Mouse (Mus musculus): ENCODE measurements around the gene Nme4. TPM values are rescaled to one million over a fixed set of nuclear protein-coding genes. Genes with fewer than 3 reads are reported as not detected.

The Nme4 gene
- polyA plus RNA-seq (2015; fragmentation: Nextera tagmentation; extraction: Ambion mirVana): 21.8 and 22.5 TPM in 2 replicates

GRCm38 (mm10) chr17:26095121-26095740, at the start of gene Nme4:
Gene Nme4 (minus strand): TSS chr17:26095602.

GRCm38 (mm10) chr17:26138239-26138836, 42.9 kb upstream of the Nme4 start, which contains the start of gene Axin1:
Gene Axin1 (plus strand): TSS chr17:26138688.

GRCm38 (mm10) chr17:26123267-26123684, 27.9 kb upstream of the Nme4 start, which contains the start of gene Mrpl28:
Gene Mrpl28 (plus strand): TSS chr17:26123500.

GRCm38 (mm10) chr17:26113181-26113948, 18.0 kb upstream of the Nme4 start, which contains the start of gene Tmem8:
Gene Tmem8 (plus strand): TSS chr17:26113299.

GRCm38 (mm10) chr17:26089905-26090632, 5.3 kb downstream of the Nme4 start, which contains the start of gene Decr2:
Gene Decr2 (minus strand): TSS chr17:26090337.

GRCm38 (mm10) chr17:26068831-26069739, 26.3 kb downstream of the Nme4 start, which contains the start of gene Rab11fip3:
Gene Rab11fip3 (minus strand): TSS chr17:26069555.

Other genes starting within 250 kb of the Nme4 start
- gene Wdr90, start 234.1 kb downstream of the Nme4 start, polyA plus RNA-seq (2015; fragmentation: Nextera tagmentation; extraction: Ambion mirVana): 5.9 and 6.2 TPM in 2 replicates
- gene Mcrip2, start 226.8 kb downstream of the Nme4 start, polyA plus RNA-seq (2015; fragmentation: Nextera tagmentation; extraction: Ambion mirVana): 13.1 and 18.2 TPM in 2 replicates
- 36.1 and 44.4 TPM in 2 replicates for gene Mettl26, start 220.5 kb downstream of the Nme4 start, polyA plus RNA-seq (2015; fragmentation: Nextera tagmentation; extraction: Ambion mirVana)
- gene Wfikkn1, start 214.7 kb downstream of the Nme4 start, polyA plus RNA-seq (2015; fragmentation: Nextera tagmentation; extraction: Ambion mirVana): 0.12 and 0.22 TPM in 2 replicates
- gene Rab40c, start 175.9 kb downstream of the Nme4 start, polyA plus RNA-seq (2015; fragmentation: Nextera tagmentation; extraction: Ambion mirVana): 16.7 and 18.7 TPM in 2 replicates
- 27.5 and 29.1 TPM in 2 replicates for gene Pigq, start 150.7 kb downstream of the Nme4 start, polyA plus RNA-seq (2015; fragmentation: Nextera tagmentation; extraction: Ambion mirVana)
- gene Nhlrc4, start 150.6 kb downstream of the Nme4 start, polyA plus RNA-seq (2015; fragmentation: Nextera tagmentation; extraction: Ambion mirVana): not detected in 2 replicates
- 0.07 TPM in 1 of 2 replicates, not detected in the other for gene A930017K11Rik, start 143.0 kb downstream of the Nme4 start, polyA plus RNA-seq (2015; fragmentation: Nextera tagmentation; extraction: Ambion mirVana)
- gene Capn15, start 109.8 kb downstream of the Nme4 start, polyA plus RNA-seq (2015; fragmentation: Nextera tagmentation; extraction: Ambion mirVana): 13.4 and 16.2 TPM in 2 replicates
- 7.8 and 8.2 TPM in 2 replicates for gene Rab11fip3, start 26.0 kb downstream of the Nme4 start, polyA plus RNA-seq (2015; fragmentation: Nextera tagmentation; extraction: Ambion mirVana)
- gene Decr2, start 5.3 kb downstream of the Nme4 start, polyA plus RNA-seq (2015; fragmentation: Nextera tagmentation; extraction: Ambion mirVana): 74.4 and 84.5 TPM in 2 replicates
- 3.1 and 4.2 TPM in 2 replicates for gene Tmem8, start 17.7 kb upstream of the Nme4 start, polyA plus RNA-seq (2015; fragmentation: Nextera tagmentation; extraction: Ambion mirVana)
- gene Mrpl28, start 27.9 kb upstream of the Nme4 start, polyA plus RNA-seq (2015; fragmentation: Nextera tagmentation; extraction: Ambion mirVana): 116 and 122 TPM in 2 replicates
- gene Axin1, start 43.1 kb upstream of the Nme4 start, polyA plus RNA-seq (2015; fragmentation: Nextera tagmentation; extraction: Ambion mirVana): 5.2 and 7.5 TPM in 2 replicates
- 0.08 and 0.42 TPM in 2 replicates for gene Pdia2, start 103.5 kb upstream of the Nme4 start, polyA plus RNA-seq (2015; fragmentation: Nextera tagmentation; extraction: Ambion mirVana)
- gene Rgs11, start 107.3 kb upstream of the Nme4 start, polyA plus RNA-seq (2015; fragmentation: Nextera tagmentation; extraction: Ambion mirVana): 12.4 and 13.9 TPM in 2 replicates
- 10.1 and 10.7 TPM in 2 replicates for gene Arhgdig, start 112.2 kb upstream of the Nme4 start, polyA plus RNA-seq (2015; fragmentation: Nextera tagmentation; extraction: Ambion mirVana)
- gene Fam234a, start 148.6 kb upstream of the Nme4 start, polyA plus RNA-seq (2015; fragmentation: Nextera tagmentation; extraction: Ambion mirVana): 63.1 and 67.4 TPM in 2 replicates
- gene Luc7l, start 157.3 kb upstream of the Nme4 start, polyA plus RNA-seq (2015; fragmentation: Nextera tagmentation; extraction: Ambion mirVana): 34.2 and 36.6 TPM in 2 replicates